Mouse (Mus musculus) neural tube, embryonic 12.5 days (tissue): ENCODE measurements around the gene Unk. TPM values are rescaled to one million over a fixed set of nuclear protein-coding genes. Genes with fewer than 3 reads are reported as not detected.

Experiments used
- ATAC-seq: fragments of 200-750 bp; cut with Nextera tagmentation; 2 replicates; pipeline ENCODE4 v1.8.0; 2017; ENCODE audit warnings: low read depth, mild to moderate bottlenecking, moderate TSS enrichment, moderate library complexity; ENCODE audit not compliant: low FRiP score
- H3K27ac ChIP-seq: fragments of 300-500 bp; sonication (generic); 2 replicates; pipeline ENCODE4 v1.5.1; 2016
- H3K27me3 ChIP-seq: fragments of 300-500 bp; sonication (generic); replicated peaks from 2 replicates; pipeline ENCODE4 v1.6.1; 2016; ENCODE audit warnings: mild to moderate bottlenecking
- H3K36me3 ChIP-seq: fragments of 300-500 bp; sonication (generic); 2 replicates; pipeline ENCODE4 v1.6.1; 2016; ENCODE audit warnings: mild to moderate bottlenecking
- H3K4me1 ChIP-seq: fragments of 300-500 bp; sonication (generic); 2 replicates; pipeline ENCODE4 v1.6.1; 2016
- H3K4me2 ChIP-seq: fragments of 300-500 bp; sonication (generic); replicated peaks from 2 replicates; pipeline ENCODE4 v1.6.1; 2016; ENCODE audit warnings: mild to moderate bottlenecking
- H3K4me3 ChIP-seq: fragments of 300-500 bp; sonication (generic); 2 replicates; pipeline ENCODE4 v1.5.1; 2016
- H3K9ac ChIP-seq: fragments of 300-500 bp; sonication (generic); 2 replicates; pipeline ENCODE4 v1.6.1; 2016; ENCODE audit warnings: mild to moderate bottlenecking
- H3K9me3 ChIP-seq: fragments of 300-500 bp; sonication (generic); 2 replicates; pipeline ENCODE4 v1.6.1; 2016; ENCODE audit warnings: mild to moderate bottlenecking
- WGBS: fragments of 180-500 bp; shearing (Covaris S2); methylation state at CpG from one replicate; pipeline ENCODE4 v1.1.7; 2016; 5-methylcytosine and 5-hydroxymethylcytosine counted together
- polyA plus RNA-seq: library from polyadenylated mRNA; unstranded; fragments of >200 nt; fragmentation: Nextera tagmentation; extraction: Ambion mirVana; gene quantifications from 2 replicates; pipeline ENCODE4 v1.2.1, GENCODE M21; 2016

The Unk gene
- polyA plus RNA-seq, 1 experiment from 2014 or later, result 47.9 TPM

DNA sequence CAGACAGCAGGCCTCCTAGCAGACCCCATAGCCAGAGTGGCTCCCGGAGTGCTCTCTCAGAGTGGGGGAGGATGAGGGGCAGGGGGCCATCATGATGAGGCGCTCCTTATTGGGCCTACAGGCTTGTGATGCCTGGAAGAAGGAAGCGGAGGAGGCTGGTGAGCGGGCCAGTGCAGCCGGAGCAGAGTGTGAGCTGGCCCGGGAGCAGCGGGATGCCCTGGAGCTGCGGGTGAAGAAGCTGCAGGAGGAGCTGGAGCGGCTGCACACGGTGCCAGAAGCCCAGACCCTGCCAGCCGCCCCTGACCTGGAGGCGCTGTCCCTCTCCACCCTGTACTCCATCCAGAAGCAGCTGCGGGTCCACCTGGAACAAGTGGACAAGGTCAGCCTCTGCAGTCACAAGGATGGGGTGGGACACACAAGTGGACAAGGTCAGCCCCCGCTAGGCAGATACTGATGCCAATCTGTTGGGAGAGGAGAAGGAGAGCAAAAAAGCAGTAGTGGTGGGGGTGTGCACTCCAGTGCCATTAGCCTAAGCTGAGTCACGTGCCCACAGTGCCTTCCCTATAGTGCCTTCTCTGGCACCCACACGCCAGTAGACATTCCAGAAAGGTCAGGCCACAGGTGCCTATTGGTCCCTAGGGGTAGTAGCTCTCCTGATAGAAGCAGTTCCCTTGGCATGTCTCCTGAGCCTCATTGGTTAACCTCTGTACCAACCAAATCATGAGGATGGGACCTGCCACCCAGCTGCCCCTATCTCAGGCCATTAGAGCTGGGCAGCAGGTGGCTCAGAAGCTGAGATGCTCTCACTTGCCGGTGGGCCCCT lies 29.0 kb downstream of the Unk start:
- Histone ChIP-seq H3K4me3 (no peak overlapping the region), H3K9ac (no peak overlapping the region), H3K4me1 (no peaks in the 10 kb centered on the region), H3K9me3 (no peaks in the 10 kb centered on the region), H3K27me3 (no peaks in the 10 kb centered on the region), H3K4me2 (no peak overlapping the region), H3K36me3 (peaks cover 90% of the 10 kb centered on the region), H3K27ac (no peak overlapping the region)
- 96% methylated on average over 17 of the region's 17 CpGs for WGBS
- no peak for ATAC-seq

DNA sequence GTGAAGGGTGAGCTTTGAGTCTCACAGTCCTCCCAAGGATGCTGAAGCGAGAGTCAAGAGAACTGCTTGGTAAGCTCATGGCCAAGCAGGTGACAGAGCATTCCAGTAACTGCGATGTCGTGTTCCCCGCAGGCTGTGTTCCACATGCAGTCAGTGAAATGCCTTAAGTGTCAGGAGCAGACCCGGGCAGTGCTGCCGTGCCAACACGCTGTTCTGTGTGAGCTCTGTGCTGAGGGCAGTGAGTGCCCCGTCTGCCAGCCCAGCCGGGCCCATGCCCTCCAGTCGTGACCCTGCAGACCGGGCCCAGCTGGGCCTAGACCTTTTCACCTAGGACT lies 29.5 kb downstream of the Unk start:
- Histone ChIP-seq H3K27ac (no peak overlapping the region), H3K4me3 (no peak overlapping the region), H3K36me3 (peaks cover 84% of the 10 kb centered on the region), H3K9me3 (no peaks in the 10 kb centered on the region), H3K27me3 (no peaks in the 10 kb centered on the region), H3K4me2 (no peak overlapping the region), H3K4me1 (no peaks in the 10 kb centered on the region), H3K9ac (no peak overlapping the region)
- ATAC-seq, result no peak
- 92% methylated on average over 11 of the region's 11 CpGs for WGBS

DNA sequence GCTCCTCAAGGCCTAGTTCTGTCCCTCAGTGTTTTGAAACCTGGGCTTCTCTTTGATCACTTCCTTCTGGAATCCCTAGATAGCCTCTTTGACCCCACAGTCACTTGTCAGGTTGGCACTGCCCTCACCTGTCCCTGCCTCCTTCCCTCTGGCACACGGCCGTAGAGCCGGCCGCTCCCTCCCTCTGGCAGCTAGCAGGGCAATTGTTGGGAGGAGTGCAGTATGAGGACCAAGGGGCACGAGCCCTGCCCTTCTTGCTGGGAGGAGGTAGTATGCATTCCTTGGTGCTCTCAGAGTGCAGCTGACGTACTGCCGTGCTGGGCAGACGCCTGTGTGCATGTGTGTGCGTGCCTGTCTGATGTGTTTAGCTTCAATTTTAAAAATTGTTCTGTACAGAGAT lies 30.5 kb downstream of the Unk start:
- no peak overlapping the region for H3K4me2 ChIP-seq
- no peak overlapping the region for H3K27ac ChIP-seq
- no peaks in the 10 kb centered on the region for H3K27me3 ChIP-seq
- no peak for ATAC-seq
- no peak overlapping the region for H3K4me3 ChIP-seq
- peaks cover 74% of the 10 kb centered on the region for H3K36me3 ChIP-seq
- no peaks in the 10 kb centered on the region for H3K9me3 ChIP-seq
- H3K9ac ChIP-seq, result no peak overlapping the region
- 93% methylated on average over 9 of the region's 9 CpGs for WGBS
- no peaks in the 10 kb centered on the region for H3K4me1 ChIP-seq

DNA sequence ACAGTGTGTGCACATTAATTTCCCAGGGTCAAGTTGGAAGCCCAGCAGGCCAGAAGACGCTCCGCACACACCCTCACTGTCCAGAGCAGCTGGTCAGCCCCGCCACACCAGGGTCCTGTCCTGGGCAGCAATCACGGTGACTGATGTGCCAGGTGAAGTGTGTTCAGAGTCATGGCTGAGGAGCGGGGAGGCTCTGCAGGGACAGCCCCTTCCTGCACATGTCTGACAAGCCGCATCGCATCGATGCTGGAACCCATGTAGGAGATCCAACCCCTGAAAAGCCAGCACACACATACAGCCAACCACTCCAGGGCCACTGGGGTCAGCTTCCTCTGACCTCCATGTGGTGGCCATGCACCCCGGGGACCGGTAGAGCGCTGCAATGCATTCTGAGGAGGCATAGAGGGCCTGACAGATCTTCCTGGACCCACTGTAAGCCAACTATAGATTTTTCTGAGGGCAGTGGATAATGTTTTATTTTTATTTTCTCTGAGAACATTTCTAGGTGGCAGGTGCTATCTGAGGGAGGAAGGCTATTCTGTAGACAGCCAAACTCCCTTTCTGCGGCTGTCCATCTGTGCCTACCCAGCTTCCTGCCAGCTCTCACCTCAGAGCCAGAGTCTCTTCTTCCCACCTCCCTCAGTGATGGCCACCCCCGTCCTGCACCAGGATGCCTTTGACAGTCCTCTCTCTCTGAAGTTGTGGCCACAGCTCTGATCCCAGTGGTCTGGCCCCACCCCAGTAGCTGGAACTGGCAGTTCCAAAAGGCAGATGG lies 31.7 kb downstream of the Unk start:
- H3K27ac ChIP-seq, result no peak overlapping the region
- peaks cover 63% of the 10 kb centered on the region for H3K36me3 ChIP-seq
- H3K4me1 ChIP-seq, result no peaks in the 10 kb centered on the region
- no peak overlapping the region for H3K9ac ChIP-seq
- H3K9me3 ChIP-seq, result no peaks in the 10 kb centered on the region
- no peak for ATAC-seq
- no peak overlapping the region for H3K4me3 ChIP-seq
- 85% methylated on average over 13 of the region's 13 CpGs for WGBS
- H3K27me3 ChIP-seq, result no peaks in the 10 kb centered on the region
- no peak overlapping the region for H3K4me2 ChIP-seq

DNA sequence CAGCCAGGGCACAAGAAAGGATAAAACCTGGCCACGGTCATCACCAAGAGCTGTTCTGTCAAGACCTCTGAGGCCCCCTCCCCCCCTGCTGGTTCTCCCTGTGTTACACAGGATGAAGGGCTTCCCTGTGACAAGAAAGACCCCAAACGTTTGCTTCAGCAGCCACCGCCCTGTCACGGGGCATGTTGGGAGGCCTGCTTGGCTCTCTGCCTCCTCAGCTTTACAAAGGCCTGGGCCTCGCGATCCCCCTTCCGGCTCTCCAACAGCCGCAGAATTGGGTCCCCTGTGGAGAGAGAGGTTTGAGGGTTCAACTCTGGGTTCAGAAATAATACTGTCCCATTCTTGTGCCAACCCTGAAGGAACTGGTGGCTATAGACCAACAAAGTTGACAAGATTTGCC lies 32.4 kb downstream of the Unk start:
- Histone ChIP-seq H3K9ac (no peak overlapping the region), H3K27me3 (no peaks in the 10 kb centered on the region), H3K4me1 (no peaks in the 10 kb centered on the region), H3K36me3 (peaks cover 56% of the 10 kb centered on the region), H3K4me2 (no peak overlapping the region), H3K9me3 (no peaks in the 10 kb centered on the region), H3K27ac (no peak overlapping the region), H3K4me3 (no peak overlapping the region)
- WGBS, result 55% methylated on average over 8 of the region's 8 CpGs
- no peak for ATAC-seq

DNA sequence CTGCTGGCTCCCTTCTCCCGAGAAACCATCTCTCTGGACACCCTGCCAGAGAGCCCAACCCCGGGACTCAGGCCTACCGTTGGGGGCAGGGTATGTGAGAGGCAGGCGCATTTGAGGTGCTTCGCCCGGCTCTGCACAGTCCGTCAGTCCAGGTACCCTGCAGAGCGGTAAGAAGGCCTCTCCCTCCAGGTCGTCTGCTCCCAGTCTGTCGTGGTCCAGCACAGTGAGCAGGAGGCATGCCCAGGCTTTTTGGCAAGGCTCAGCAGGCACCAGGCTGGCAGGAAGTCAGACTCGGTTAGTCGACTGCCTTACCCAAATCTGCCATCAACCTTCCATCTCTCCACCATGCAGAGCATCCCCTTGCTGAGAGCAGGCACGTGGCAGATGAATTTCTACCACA lies 33.4 kb downstream of the Unk start:
- ATAC-seq, result no peak
- no peak overlapping the region for H3K27ac ChIP-seq

DNA sequence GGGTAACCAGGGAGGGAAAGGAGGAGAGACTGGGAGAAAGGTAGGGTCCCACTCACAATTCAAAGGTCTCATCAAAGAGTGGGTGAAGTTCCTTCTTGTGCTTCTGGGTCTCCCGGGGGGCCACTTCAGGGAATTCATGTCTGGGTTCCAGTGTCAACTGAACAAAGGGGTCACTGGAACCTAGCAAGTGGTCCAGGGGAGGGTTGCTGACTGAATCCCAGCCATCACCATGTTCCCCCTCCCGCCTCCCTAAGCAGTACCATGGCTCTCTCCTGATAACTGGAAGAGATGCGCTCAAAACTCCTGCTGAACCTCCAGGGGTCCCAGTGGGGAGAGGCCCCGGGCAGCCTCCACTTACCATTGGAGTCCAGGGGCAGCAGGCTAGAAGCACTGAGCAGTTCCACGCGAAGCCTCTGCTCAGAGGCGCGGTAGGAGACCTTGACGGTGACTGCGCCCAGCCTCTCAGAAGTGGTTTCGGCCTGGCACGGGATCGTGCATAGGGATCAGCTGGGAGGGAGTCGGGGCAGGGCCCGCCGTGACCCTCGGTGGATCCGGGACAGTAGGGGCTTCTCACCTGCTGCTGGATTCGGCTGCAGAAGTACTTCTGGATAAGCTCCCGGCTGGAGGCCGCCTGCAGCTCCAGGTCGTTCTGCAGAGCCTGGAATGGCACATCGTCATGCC lies 34.2 kb downstream of the Unk start:
- peaks cover 38% of the 10 kb centered on the region for H3K36me3 ChIP-seq
- H3K4me1 ChIP-seq, result no peaks in the 10 kb centered on the region
- no peak overlapping the region for H3K9ac ChIP-seq
- no peak for ATAC-seq
- no peak overlapping the region for H3K4me3 ChIP-seq
- H3K9me3 ChIP-seq, result no peaks in the 10 kb centered on the region
- no peak overlapping the region for H3K27ac ChIP-seq
- WGBS, result 68% methylated on average over 23 of the region's 23 CpGs
- no peaks in the 10 kb centered on the region for H3K27me3 ChIP-seq
- H3K4me2 ChIP-seq, result no peak overlapping the region

More for the DNA sequence above, 33.4 kb downstream of the Unk start:
- Histone ChIP-seq H3K4me1 (no peaks in the 10 kb centered on the region), H3K27me3 (no peaks in the 10 kb centered on the region), H3K4me2 (no peak overlapping the region), H3K4me3 (no peak overlapping the region), H3K36me3 (peaks cover 46% of the 10 kb centered on the region), H3K9ac (no peak overlapping the region), H3K9me3 (no peaks in the 10 kb centered on the region)
- WGBS, result 69% methylated on average over 13 of the region's 13 CpGs

DNA sequence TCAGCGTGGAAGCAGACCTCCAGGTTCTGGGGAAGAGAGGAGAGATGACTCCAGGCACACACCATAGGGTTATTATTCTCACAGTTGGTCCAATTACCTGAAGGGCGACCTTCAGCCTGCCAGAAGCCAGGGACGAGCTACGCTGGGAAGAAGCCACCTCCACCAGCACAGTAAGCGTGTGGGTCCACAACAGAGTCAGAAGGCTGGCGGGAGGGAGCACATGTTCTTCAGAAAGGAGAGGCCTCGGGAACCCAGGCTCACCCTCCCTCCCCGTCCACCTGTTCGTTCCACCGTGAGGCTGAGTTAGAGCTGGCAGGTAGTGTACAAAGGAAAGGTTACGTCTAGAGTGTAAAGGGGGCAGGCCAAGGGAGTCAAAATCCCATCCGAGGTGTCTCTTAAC lies 35.2 kb downstream of the Unk start:
- Histone ChIP-seq H3K36me3 (peaks cover 28% of the 10 kb centered on the region), H3K27me3 (no peaks in the 10 kb centered on the region), H3K4me3 (no peak overlapping the region), H3K27ac (no peak overlapping the region), H3K9ac (no peak overlapping the region), H3K4me1 (no peaks in the 10 kb centered on the region), H3K9me3 (no peaks in the 10 kb centered on the region), H3K4me2 (no peak overlapping the region)
- 91% methylated on average over 12 of the region's 12 CpGs for WGBS
- no peak for ATAC-seq

DNA sequence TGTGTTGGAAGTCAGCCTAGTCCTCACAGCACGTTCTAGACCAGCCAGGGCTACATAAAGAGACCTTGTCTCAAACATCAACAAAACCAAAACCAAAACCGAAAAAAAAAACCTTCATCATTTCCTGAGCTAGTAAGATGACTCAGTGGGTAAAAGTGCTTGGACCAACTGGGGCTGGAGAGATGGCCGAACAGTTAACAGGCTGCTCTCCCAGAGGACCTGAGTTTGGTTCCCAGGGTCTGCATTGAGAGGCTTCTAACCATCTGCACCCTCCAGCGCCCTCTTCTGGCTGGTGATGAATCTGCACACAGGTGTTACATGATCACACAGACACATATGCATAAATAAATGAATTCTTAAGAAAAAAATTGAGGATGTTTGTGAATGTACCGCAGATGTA lies 41.4 kb downstream of the Unk start:
- H3K27me3 ChIP-seq, result no peaks in the 10 kb centered on the region
- no peak for ATAC-seq
- H3K27ac ChIP-seq, result no peak overlapping the region
- H3K9ac ChIP-seq, result no peak overlapping the region
- H3K4me3 ChIP-seq, result no peak overlapping the region
- no peak overlapping the region for H3K4me2 ChIP-seq
- no peaks in the 10 kb centered on the region for H3K9me3 ChIP-seq
- H3K36me3 ChIP-seq, result no peaks in the 10 kb centered on the region
- H3K4me1 ChIP-seq, result no peaks in the 10 kb centered on the region
- 65% methylated on average over 5 of the region's 5 CpGs for WGBS

DNA sequence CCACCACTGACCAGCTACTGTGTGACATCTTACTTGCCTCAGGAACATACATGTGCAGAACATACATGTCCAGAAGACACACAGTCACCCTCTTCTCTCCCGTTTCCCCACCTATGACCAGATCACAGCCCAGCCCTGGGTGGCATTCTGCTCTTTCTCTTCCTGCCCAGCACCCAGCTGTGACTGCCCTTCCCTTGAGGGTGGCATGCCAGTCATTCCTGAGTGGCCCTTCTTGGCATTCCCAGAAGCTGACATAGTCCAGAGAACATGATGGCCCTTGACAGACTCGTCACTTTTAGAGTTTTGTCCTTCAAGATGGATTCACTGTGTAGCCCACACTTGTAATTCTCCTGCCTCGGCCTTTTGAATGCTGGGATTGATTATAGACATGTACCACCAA lies 42.5 kb downstream of the Unk start:
- Histone ChIP-seq H3K27ac (no peak overlapping the region), H3K4me3 (no peak overlapping the region), H3K4me1 (peaks cover 4% of the 10 kb centered on the region), H3K9ac (no peak overlapping the region), H3K4me2 (no peak overlapping the region), H3K27me3 (no peaks in the 10 kb centered on the region), H3K9me3 (no peaks in the 10 kb centered on the region), H3K36me3 (no peaks in the 10 kb centered on the region)
- no peak for ATAC-seq
- WGBS, result 83% methylated on average over 3 of the region's 3 CpGs

DNA sequence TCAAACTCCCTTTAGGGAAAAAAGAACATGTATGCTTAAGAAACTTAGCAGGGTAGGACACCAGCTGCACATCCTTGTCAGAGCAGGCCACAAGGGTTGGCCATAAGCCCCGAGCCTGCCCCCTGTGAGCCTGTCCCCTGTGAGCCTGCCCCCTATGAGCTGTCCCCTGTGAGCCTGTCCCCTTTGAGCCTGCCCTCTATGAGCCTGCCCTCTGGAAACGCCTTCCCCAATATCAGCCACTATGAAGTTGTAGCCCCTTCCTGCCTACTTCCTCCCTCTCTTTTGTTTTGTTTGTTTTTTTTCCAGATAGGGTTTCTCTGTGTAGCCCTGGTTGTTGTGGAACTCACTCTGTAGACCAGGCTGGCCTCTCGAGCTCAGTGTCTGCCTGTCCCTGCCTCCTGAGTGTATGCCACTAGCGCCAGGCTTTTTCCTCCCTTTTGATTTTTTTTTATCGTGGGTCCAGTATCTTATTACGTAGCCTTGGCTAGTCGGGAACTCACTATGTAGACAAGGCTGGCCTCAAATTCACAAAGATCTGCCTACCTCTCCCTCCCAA lies 44.4 kb downstream of the Unk start:
- no peak for ATAC-seq
- 62% methylated on average over 7 of the region's 7 CpGs for WGBS
- Histone ChIP-seq H3K27me3 (no peaks in the 10 kb centered on the region), H3K27ac (no peak overlapping the region), H3K4me3 (no peak overlapping the region), H3K9ac (no peak overlapping the region), H3K36me3 (peaks cover 7% of the 10 kb centered on the region), H3K4me1 (peaks cover 20% of the 10 kb centered on the region), H3K9me3 (no peaks in the 10 kb centered on the region), H3K4me2 (no peak overlapping the region)

DNA sequence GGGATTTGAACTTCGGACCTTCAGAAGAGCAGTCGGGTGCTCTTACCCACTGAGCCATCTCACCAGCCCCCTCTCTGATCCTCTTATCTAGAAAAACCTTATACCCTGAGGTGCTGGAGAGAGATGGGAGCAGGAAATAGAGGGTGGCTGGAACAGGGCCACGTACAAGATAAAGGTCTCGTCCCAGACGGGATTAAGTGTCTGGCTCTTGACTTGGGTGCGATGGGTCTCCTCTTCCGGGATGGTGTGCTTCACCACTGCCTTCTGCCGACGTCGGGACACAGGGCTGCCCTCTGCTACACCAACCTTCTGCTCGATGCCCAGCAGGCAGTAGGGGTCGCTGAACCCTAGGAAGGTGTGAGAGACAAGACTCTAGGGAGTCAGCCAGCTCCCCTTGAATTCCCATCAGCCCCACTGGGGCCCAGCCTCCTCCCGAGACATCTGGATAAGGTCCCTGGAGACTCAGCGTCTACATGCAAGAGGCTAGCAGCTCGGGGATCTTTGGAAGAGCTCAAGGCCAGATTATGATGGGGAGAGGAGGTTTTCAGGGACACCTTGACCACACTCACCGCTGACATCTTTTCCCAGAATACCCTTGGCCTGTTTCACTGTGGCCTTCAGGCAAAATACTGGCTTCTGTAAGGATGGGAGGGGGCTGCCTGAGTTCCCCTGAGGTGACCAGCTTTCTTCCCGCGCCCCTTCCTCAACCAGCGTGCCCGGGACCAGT lies 45.6 kb downstream of the Unk start:
- Histone ChIP-seq H3K4me3 (no peak overlapping the region), H3K9me3 (no peaks in the 10 kb centered on the region), H3K4me1 (peaks cover 20% of the 10 kb centered on the region), H3K27me3 (no peaks in the 10 kb centered on the region), H3K27ac (no peak overlapping the region), H3K4me2 (no peak overlapping the region), H3K9ac (no peak overlapping the region), H3K36me3 (peaks cover 19% of the 10 kb centered on the region)
- WGBS, result 63% methylated on average over 20 of the region's 20 CpGs
- ATAC-seq, result no peak
